In genomic region chr3:145126618-145127017, GRCm38 (mm10) we compare ENCODE assay signal across 23 mouse cellular contexts. TPM values are rescaled to one million over a fixed set of nuclear protein-coding genes. Genes with fewer than 3 reads are reported as not detected.
"Had no signal": no experiment of that assay in that cellular context is flagged by ENCODE, and none has a peak within 500 bp of the region (broad histone marks: within the 10 kb centered on the region; RNA-seq: fewer than 3 reads in every experiment).

No protein-coding gene starts in this region.

- DNase-seq: gastrocnemius, postnatal 14 days; gastrocnemius, postnatal 36 days; heart, adult 18-20 months; heart, postnatal 10 days; heart, postnatal 4 days; kidney, adult 18-20 months; kidney, adult 8-10 months; kidney, postnatal 10 days; kidney, postnatal 25 days; kidney, postnatal 4 days; layer of hippocampus, adult 9-11 months; layer of hippocampus, postnatal 36 days; left cerebral cortex, postnatal 4 days had no signal

- ATAC-seq: hindbrain, embryonic 16.5 days; inflammation-experienced regulatory T-cells, adult 6 months; intestine, embryonic 15.5 days; intestine, postnatal 0 days; liver, embryonic 12.5 days had no signal

RNA-seq across cellular contexts. Expression of gene Clca2, which starts 27.4 kb away (rescaled TPM):
- total RNA-seq: layer of hippocampus, adult 2 months; layer of hippocampus, postnatal 36 days; left cerebral cortex, adult 18-20 months; left cerebral cortex, adult 8-10 months; left cerebral cortex, postnatal 25 days; left cerebral cortex, postnatal 4 days; liver, adult 2 months had no signal
